Mouse (Mus musculus) hindbrain, embryonic 11.5 days (tissue): ENCODE measurements at regions not wholly inside any gene's neighbourhood (a gene's known extent, or its start where the extent isn't known, plus 50 kb on each side); places are given as distances from the start of the nearest gene placed in this dataset.

Experiments
- ATAC-seq: fragments of 200-750 bp; cut with Nextera tagmentation; 2 replicates; pipeline ENCODE4 v1.8.0; 2017; ENCODE audit warnings: mild to moderate bottlenecking, moderate TSS enrichment, moderate library complexity; ENCODE audit not compliant: low FRiP score
- DNase-seq: peaks from one replicate; pipeline ENCODE4 v3.0.0-alpha.2; 2015; ENCODE audit warnings: low spot score
- H3K27ac ChIP-seq: fragments of 300-500 bp; sonication (generic); 2 replicates; pipeline ENCODE4 v1.5.1; 2014; ENCODE audit warnings: mild to moderate bottlenecking, low read depth, low read length
- H3K27me3 ChIP-seq: fragments of 300-500 bp; sonication (generic); 2 replicates; pipeline ENCODE4 v1.6.1; 2014; ENCODE audit warnings: mild to moderate bottlenecking, low read length, moderate library complexity, mixed read lengths; ENCODE audit not compliant: control insufficient read depth, insufficient read depth
- H3K36me3 ChIP-seq: fragments of 300-500 bp; sonication (generic); 2 replicates; pipeline ENCODE4 v1.6.1; 2014; ENCODE audit warnings: mild to moderate bottlenecking, low read length, moderate library complexity, mixed read lengths; ENCODE audit not compliant: control insufficient read depth, insufficient read depth
- H3K4me1 ChIP-seq: fragments of 300-500 bp; sonication (generic); replicated peaks from 2 replicates; pipeline ENCODE4 v1.6.1; 2014; ENCODE audit warnings: low read length, mixed read lengths; ENCODE audit not compliant: control insufficient read depth, insufficient read depth
- H3K4me2 ChIP-seq: fragments of 300-500 bp; sonication (generic); replicated peaks from 2 replicates; pipeline ENCODE4 v1.6.1; 2014; ENCODE audit warnings: mild to moderate bottlenecking, low read depth, low read length
- H3K4me3 ChIP-seq: fragments of 300-500 bp; sonication (generic); 2 replicates; pipeline ENCODE4 v1.5.1; 2014; ENCODE audit warnings: low read depth, low read length
- H3K9ac ChIP-seq: fragments of 300-500 bp; sonication (generic); 2 replicates; pipeline ENCODE4 v1.6.1; 2014; ENCODE audit warnings: low read depth, low read length
- H3K9me3 ChIP-seq: fragments of 300-500 bp; sonication (generic); 2 replicates; pipeline ENCODE4 v1.6.1; 2016; ENCODE audit warnings: low read length; ENCODE audit not compliant: control insufficient read depth
- WGBS: fragments of 180-500 bp; shearing (Covaris S2); extraction: QIAGEN DNeasy Blood & Tissue Kit; methylation state at CpG from one replicate; pipeline ENCODE4 v1.1.7; 2014; 5-methylcytosine and 5-hydroxymethylcytosine counted together

DNA sequence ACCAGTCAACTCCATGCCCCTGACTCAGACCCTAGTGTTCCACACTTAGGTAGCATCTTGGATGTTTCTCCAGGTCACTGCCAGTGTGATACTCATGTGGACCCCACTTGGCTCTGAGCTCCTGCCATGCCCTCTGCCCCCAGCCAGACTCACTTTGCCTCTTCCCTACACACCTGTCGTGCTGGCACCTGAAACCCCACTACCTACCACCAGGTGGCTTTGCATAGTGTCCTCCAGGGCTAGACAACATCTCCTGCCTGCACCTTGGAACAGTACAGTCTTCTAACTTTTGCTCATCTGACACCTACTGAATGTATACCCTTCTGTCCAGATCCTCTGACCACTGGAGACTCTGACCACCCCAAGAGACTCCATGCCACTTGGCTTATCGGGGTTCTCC, 80.6 kb downstream of the Fam53a start:
- Histone ChIP-seq H3K9me3 (no peaks in the 10 kb centered on the region), H3K9ac (no peak overlapping the region), H3K4me2 (no peak overlapping the region), H3K4me3 (no peak overlapping the region), H3K4me1 (no peaks in the 10 kb centered on the region), H3K36me3 (no peaks in the 10 kb centered on the region), H3K27ac (no peak overlapping the region), H3K27me3 (no peaks in the 10 kb centered on the region)
- no peak for DNase-seq
- WGBS = 83% methylated on average over 2 of the region's 2 CpGs
- ATAC-seq = no peak

- peaks cover 2% of the 10 kb centered on the region for H3K27me3 ChIP-seq
These were observed 86.1 kb downstream of the Fam53a start for GRCm38 (mm10) chr5:33543372-33543771.

DNA sequence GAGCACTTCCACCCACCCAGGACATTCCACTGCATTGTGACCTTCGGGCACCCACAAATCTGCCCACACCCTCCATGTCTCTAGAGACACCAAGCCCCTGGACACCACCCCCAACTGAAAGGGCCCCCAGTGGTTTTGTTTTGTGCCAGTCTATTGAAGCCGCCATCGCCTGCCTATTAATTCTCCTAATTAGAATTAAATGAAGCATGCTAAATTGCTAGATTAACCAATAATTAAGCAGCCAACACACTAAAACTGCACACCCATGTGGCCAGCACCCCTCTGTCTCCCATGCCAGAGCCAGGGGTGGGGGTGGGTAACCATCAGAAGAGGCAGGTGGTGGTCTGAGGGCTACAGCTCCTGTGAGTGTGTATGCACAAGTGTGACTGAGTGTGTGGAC, 86.8 kb downstream of the Fam53a start:
- Histone ChIP-seq H3K27me3 (peaks cover 4% of the 10 kb centered on the region), H3K36me3 (no peaks in the 10 kb centered on the region), H3K27ac (no peak overlapping the region), H3K9ac (no peak overlapping the region), H3K4me3 (no peak overlapping the region), H3K4me1 (no peaks in the 10 kb centered on the region; the same call in 1 of the 2 replicates), H3K4me2 (no peak overlapping the region), H3K9me3 (no peaks in the 10 kb centered on the region)
- ATAC-seq = no peak
- no peak for DNase-seq
- 88% methylated on average over 3 of the region's 3 CpGs for WGBS

More at GRCm38 (mm10) chr5:33543372-33543771, 86.1 kb downstream of the Fam53a start:
- peak; percentile 84 for DNase-seq
- H3K4me2 ChIP-seq = no peak overlapping the region
- H3K9me3 ChIP-seq = no peaks in the 10 kb centered on the region
- no peaks in the 10 kb centered on the region; the same call in 1 of the 2 replicates for H3K4me1 ChIP-seq
- WGBS = 12% methylated on average over 5 of the region's 5 CpGs
- H3K4me3 ChIP-seq = no peak overlapping the region
- peak; percentile 61; the same call in 1 of the 2 replicates for ATAC-seq
- no peak overlapping the region for H3K9ac ChIP-seq
- no peak overlapping the region for H3K27ac ChIP-seq
- H3K36me3 ChIP-seq = no peaks in the 10 kb centered on the region

DNA sequence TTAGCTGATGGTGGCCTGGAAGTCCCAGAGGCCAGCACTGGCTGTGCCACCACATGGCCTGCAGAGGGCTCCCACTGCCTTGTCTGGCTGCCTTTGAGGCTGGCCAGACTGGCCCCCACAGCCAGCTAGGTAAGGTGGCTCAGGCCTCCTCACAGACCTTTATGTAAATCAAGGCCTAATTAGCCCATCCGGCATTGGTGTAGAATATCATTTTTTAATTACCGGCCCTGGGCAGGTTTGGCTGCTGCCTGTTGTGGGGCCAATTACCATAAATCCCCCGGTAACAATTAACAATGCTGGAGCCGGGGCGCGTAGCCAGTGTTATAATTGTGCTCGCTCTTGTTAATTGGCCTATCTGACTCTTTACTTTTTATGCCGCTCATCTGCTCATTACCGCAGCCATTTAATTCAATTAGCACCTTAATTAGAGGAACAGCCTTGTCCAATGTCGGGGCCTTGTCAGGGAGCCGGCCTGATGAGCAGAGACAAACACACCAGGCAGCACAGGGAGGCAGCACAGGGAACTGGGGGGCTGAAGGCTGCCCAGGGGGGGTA, 87.4 kb downstream of the Fam53a start:
- Histone ChIP-seq H3K4me1 (no peaks in the 10 kb centered on the region; the same call in 1 of the 2 replicates), H3K27me3 (peaks cover 6% of the 10 kb centered on the region), H3K4me3 (no peak overlapping the region), H3K36me3 (no peaks in the 10 kb centered on the region), H3K9me3 (no peaks in the 10 kb centered on the region), H3K9ac (no peak overlapping the region), H3K4me2 (no peak overlapping the region), H3K27ac (no peak overlapping the region)
- WGBS = 68% methylated on average over 11 of the region's 11 CpGs
- peak; percentile 49 for DNase-seq
- peak; percentile 55; the same call in 1 of the 2 replicates for ATAC-seq

DNA sequence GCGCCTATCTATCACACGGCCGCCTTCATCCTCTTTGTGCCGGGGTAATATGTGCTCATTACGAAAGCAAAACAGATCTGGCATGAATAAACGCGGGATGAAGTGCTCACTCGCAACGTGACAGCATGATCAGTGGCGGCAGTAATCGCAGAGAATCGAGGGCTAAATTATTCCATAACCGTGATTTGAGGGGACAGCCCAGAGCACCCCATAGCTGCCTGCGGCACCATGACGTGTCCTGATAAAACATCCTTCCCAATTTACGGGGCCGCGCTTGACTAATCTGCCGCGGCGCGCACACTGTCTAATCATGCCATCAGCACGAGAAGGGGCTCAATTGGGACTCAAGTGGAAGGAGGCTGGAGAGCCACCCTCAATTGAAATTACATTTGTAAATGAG, 89.2 kb downstream of the Fam53a start:
- H3K27ac ChIP-seq = no peak overlapping the region
- peaks cover 2% of the 10 kb centered on the region for H3K4me1 ChIP-seq
- H3K27me3 ChIP-seq = peaks cover 13% of the 10 kb centered on the region
- no peaks in the 10 kb centered on the region for H3K36me3 ChIP-seq
- DNase-seq (no peak), ATAC-seq (no peak)
- H3K9me3 ChIP-seq = no peaks in the 10 kb centered on the region
- 36% methylated on average over 23 of the region's 23 CpGs for WGBS
- H3K4me2 ChIP-seq = no peak overlapping the region
- H3K4me3 ChIP-seq = no peak overlapping the region
- H3K9ac ChIP-seq = no peak overlapping the region

- no peaks in the 10 kb centered on the region for H3K9me3 ChIP-seq
- H3K27ac ChIP-seq = no peak overlapping the region
- DNase-seq (no peak), ATAC-seq (no peak)
- no peak overlapping the region for H3K4me2 ChIP-seq
- peaks cover 13% of the 10 kb centered on the region for H3K4me1 ChIP-seq
- H3K27me3 ChIP-seq = peaks cover 23% of the 10 kb centered on the region
- 16% methylated on average over 8 of the region's 8 CpGs for WGBS
- H3K36me3 ChIP-seq = no peaks in the 10 kb centered on the region
- H3K9ac ChIP-seq = no peak overlapping the region
- no peak overlapping the region for H3K4me3 ChIP-seq
These were observed 92.0 kb downstream of the Fam53a start for GRCm38 (mm10) chr5:33537429-33537828.

- Histone ChIP-seq H3K9me3 (no peaks in the 10 kb centered on the region), H3K27ac (no peak overlapping the region), H3K4me3 (no peak overlapping the region), H3K9ac (no peak overlapping the region), H3K36me3 (no peaks in the 10 kb centered on the region), H3K27me3 (peaks cover 23% of the 10 kb centered on the region), H3K4me2 (no peak overlapping the region), H3K4me1 (peaks cover 13% of the 10 kb centered on the region)
- ATAC-seq = no peak
- DNase-seq = no peak
- 65% methylated on average over 4 of the region's 4 CpGs for WGBS
These were observed 92.4 kb downstream of the Fam53a start for GRCm38 (mm10) chr5:33537017-33537416.

DNA sequence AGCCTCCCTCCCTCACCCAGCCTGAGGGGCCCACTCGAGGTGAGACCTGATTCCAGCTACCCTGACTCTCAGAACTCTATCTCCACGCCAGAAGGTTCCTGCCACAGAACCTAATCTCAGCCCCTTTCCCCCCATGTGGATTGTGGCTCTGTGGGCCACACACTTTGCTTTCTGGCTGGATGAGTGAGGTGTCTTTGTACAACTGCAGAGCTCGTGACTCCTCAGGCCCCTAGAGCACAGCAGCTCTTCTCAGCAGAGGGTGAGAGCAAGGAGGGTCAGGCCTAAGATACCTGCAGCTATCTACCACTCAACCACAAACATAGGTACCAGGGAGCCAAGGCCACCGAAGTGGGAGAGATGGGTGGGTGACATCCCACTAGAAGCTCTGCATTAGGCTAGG, 93.2 kb downstream of the Fam53a start:
- Histone ChIP-seq H3K27me3 (peaks cover 23% of the 10 kb centered on the region), H3K27ac (no peak overlapping the region), H3K4me2 (no peak overlapping the region), H3K36me3 (no peaks in the 10 kb centered on the region), H3K4me3 (no peak overlapping the region), H3K9ac (no peak overlapping the region), H3K9me3 (no peaks in the 10 kb centered on the region), H3K4me1 (peaks cover 13% of the 10 kb centered on the region)
- ATAC-seq = no peak
- 69% methylated on average over 4 of the region's 4 CpGs for WGBS
- DNase-seq = no peak
